Mouse (Mus musculus) stomach, postnatal 0 days (tissue): ENCODE data around the gene Myh1.

Experiments
- CTCF ChIP-seq: IDR thresholded peaks from 2 replicates; pipeline ENCODE4 v1.5.1; 2016; ENCODE audit warnings: antibody characterized with exemption, low read depth, mild to moderate bottlenecking, moderate library complexity
- EP300 ChIP-seq: optimal IDR thresholded peaks from 2 replicates; pipeline ENCODE3; 2016; ENCODE audit warnings: antibody characterized with exemption

DNA sequence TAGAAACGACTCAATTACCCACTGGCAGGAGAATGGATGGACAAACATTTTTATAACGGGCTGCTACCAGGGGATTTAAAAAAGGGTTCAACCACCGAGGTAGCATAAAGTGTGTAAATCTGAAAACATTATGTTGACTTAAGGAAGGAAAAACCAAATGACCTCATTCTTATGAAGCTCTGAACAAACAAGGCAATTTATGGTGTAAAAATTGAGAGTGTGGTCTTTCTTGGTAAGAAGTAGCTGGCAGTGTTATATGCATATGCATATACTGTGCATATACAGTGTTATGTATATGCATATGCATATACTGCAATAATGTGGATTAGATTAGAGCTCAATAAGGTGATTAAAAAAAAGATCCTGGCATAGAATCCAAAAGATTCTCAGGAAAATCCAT is 48.7 kb upstream of the Myh1 start:
- TF ChIP-seq CTCF, result no peak
- no peak for TF ChIP-seq EP300
